Mouse (Mus musculus): Measurements from ENCODE around the gene Timp3.
"Not testable (repeated sequence)": the region's sequence is repeated elsewhere in the genome, so short reads cannot be mapped to it uniquely, and the experiment has no call there.

Gene Timp3

GRCm38 (mm10) chr10:86358307-86358975, 58.3 kb downstream of the Timp3 start:
- no peak for DNase-seq

- DNase-seq, result peak; percentile 65
These were observed 59.0 kb downstream of the Timp3 start for GRCm38 (mm10) chr10:86359208-86359607.

- peak; percentile 86 for DNase-seq
These were observed 59.5 kb downstream of the Timp3 start for GRCm38 (mm10) chr10:86359699-86360098.

GRCm38 (mm10) chr10:86363669-86364309, 63.6 kb downstream of the Timp3 start:
- no peak for DNase-seq

GRCm38 (mm10) chr10:86365632-86366092, 65.5 kb downstream of the Timp3 start:
- DNase-seq, result no peak

- DNase-seq, result no peak
These were observed 67.2 kb downstream of the Timp3 start for GRCm38 (mm10) chr10:86367346-86367745.

- no peak for DNase-seq
These were observed 68.6 kb downstream of the Timp3 start for GRCm38 (mm10) chr10:86368811-86369210.

- DNase-seq, result no peak
These were observed 69.2 kb downstream of the Timp3 start for GRCm38 (mm10) chr10:86369346-86369745.

GRCm38 (mm10) chr10:86371561-86371960, 71.4 kb downstream of the Timp3 start:
- DNase-seq, result no peak

- DNase-seq, result no peak
These were observed 73.9 kb downstream of the Timp3 start for GRCm38 (mm10) chr10:86374061-86374460.

- no peak for DNase-seq
These were observed 75.7 kb downstream of the Timp3 start for GRCm38 (mm10) chr10:86375903-86376302.

- DNase-seq, result no peak
These were observed 76.4 kb downstream of the Timp3 start for GRCm38 (mm10) chr10:86376392-86377185.

- DNase-seq, result not testable (repeated sequence)
These were observed 78.6 kb downstream of the Timp3 start for GRCm38 (mm10) chr10:86378803-86379202.

GRCm38 (mm10) chr10:86380626-86381025, 80.5 kb downstream of the Timp3 start:
- no peak for DNase-seq

- no peak for DNase-seq
These were observed 81.2 kb downstream of the Timp3 start for GRCm38 (mm10) chr10:86381150-86381921.

- DNase-seq, result no peak
These were observed 81.7 kb downstream of the Timp3 start for GRCm38 (mm10) chr10:86381922-86382260.

GRCm38 (mm10) chr10:86384655-86385054, 84.5 kb downstream of the Timp3 start:
- DNase-seq, result no peak

- no peak for DNase-seq
These were observed 85.5 kb downstream of the Timp3 start for GRCm38 (mm10) chr10:86385656-86386055.

GRCm38 (mm10) chr10:86386232-86386631, 86.1 kb downstream of the Timp3 start:
- no peak for DNase-seq

- DNase-seq, result peak; percentile 77
These were observed 87.8 kb downstream of the Timp3 start for GRCm38 (mm10) chr10:86387821-86388440.

- peak; percentile 19 for DNase-seq
These were observed 88.6 kb downstream of the Timp3 start for GRCm38 (mm10) chr10:86388803-86389202.

- DNase-seq, result no peak
These were observed 89.2 kb downstream of the Timp3 start for GRCm38 (mm10) chr10:86389357-86389756.

GRCm38 (mm10) chr10:86389913-86390312, 89.7 kb downstream of the Timp3 start:
- DNase-seq, result no peak
